Mouse (Mus musculus): ENCODE measurements around the gene Srbd1.

- TF ChIP-seq CTCF (IDR thresholded peaks at IDR 0.05; ENCODE audit: extremely low read depth, insufficient read depth, low read length) (no peak), POLR2A (IDR thresholded peaks at IDR 0.05; ENCODE audit: extremely low read depth, insufficient read depth, low read length) (no peak)
Observed at GRCm38 (mm10) chr17:85941141-85941738, 203.7 kb downstream of the Srbd1 start.

All from cortical plate, adult 2 months (tissue).